Mouse (Mus musculus): ENCODE measurements around the gene Stxbp3.

The Stxbp3 gene

DNA sequence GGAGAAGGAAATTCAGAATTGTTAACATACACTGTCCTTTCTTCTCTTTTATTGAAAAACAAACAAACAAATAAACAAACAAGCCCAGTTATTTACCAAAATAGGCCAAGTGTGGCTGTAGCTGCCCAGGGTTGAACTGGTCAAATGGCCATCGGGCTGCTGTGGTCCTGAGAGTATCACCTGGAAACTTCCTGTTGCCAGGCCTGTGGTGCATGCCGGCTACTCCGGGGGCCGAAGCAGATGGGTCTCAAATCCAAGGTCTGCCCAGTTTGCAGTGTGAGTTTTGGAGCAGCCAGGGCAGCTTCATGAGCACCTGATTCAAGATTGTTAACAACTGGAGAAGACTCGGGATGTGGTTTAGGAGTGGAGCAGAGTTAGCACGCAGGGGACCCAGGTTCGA, 74.8 kb downstream of the Stxbp3 start:
- no peak for DNase-seq (ENCODE audit: low spot score in 2 of 2)

DNA sequence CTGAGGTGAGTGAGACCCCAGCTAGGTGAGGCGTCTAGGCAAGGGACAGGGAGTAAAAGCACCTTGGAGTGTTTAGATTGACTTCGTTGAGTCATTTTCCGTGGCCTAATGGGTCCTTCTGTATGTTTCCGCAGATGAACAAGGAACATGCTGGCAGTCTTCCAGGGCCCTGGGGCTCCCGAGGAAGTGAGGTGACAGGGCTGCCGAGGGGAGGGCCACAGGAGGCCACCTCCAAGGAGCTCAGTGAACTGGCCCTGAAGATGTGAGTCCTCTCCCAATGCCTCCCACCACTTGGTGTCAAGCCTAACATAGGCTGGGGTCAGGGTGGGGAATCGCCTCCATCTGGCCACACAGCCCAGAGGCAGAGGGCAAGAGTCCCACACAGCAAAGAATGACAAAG, 75.3 kb downstream of the Stxbp3 start:
- DNase-seq (ENCODE audit: low spot score in 2 of 2) = no peak

DNA sequence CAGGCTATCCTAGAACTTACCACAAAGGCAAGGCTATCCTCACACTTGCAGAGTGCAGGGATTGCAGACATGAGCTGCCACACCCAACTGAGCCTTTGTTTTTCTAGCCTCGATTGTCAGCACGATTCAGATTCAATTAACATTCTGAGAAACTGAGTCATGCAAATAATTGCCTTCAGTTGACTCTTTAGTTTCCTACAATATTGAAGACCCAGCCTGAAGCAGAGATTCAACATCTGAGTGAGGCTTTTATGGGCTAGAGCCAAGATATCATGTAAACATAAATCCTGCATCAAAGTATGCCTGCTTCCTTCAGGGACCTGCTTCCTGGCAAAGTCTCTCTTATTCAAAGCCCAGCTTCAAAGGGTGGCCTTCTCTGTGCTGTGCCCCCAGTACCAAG, 76.6 kb downstream of the Stxbp3 start:
- DNase-seq (ENCODE audit: low spot score in 2 of 2) = no peak

DNA sequence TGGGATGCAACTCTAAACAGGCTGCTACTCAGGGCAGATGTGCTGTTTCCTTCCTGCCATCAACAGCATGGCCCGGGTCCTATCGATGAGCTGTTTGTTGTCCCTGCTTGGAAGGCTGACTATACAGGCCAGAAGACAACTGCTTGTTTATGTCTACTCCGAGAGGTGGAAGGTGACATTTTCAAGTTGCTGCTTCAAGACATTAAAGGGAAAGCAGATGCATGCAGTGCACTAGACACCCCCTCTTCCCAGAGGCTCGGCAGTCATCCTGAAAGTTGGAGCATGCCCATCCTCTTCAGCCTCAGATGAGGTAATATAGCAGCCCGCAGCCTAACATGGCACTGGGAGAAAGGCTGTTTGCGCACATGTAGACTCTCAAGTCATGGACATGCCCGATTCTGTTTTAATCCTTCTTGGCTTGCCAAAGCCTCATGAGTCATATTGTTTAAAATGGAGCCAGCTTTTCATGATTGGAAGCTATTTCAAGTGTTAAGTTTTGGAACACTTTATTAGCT, 77.7 kb downstream of the Stxbp3 start:
- no peak for DNase-seq (ENCODE audit: low spot score in 2 of 2)

DNA sequence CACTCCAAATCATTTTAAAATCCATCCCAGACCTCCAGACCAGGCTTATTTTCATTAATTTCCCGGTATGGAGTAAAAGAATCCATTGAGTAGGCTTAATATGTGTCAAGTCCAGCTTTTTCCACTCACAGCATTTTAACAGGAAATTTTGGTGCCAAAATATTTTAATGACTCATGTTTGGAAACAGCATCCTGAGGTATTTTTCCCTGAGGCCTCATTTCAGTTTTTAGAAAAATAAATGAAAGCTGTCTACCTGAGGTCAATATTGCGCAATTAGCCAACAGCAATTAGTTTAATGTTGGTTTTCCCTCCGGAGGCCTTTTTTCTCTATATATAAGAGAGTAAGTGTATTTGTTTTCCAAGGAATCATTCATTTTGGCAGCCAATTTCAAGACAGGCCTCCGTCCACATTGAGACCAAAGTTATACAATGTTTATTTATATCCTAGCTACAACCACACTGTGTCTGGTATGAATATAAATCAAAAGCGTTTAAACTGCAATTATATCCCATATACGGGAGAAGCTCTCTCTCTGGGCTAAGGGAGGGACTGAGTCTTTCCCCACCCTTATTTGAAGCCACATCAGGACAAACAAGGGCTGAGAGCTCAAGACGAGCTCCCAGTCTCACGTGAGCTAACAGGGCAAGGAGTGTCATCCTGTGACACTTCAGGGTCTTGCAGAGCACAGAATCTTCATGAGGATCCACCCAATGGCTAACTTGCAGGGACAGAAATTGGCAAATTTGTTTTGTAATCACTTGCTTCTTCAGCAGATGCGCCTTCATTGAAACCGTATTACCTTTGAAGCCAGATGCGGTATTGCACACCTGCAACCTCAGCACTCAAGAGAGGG, 80.5 kb downstream of the Stxbp3 start:
- DNase-seq (ENCODE audit: low spot score in 2 of 2) = no peak

DNA sequence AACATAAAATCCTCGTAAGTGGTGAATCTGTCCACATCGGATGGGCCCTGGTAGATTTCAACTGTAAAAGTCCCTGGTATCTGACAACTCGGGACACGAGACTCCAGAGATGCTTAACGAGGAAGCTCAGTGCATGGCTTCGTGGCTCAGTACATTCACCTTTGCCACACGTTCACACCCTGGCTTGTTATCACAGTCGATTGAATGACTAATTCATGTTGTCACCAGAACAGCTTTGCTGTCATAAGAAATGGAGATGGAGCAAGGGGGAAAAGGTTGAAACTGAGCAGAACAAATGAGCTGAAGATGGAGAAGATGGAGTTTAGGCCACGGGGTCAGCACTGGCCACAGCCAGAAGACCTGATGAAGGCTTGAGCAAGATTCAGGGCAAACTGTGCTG, 82.8 kb downstream of the Stxbp3 start:
- no peak for DNase-seq (ENCODE audit: low spot score in 2 of 2)

DNA sequence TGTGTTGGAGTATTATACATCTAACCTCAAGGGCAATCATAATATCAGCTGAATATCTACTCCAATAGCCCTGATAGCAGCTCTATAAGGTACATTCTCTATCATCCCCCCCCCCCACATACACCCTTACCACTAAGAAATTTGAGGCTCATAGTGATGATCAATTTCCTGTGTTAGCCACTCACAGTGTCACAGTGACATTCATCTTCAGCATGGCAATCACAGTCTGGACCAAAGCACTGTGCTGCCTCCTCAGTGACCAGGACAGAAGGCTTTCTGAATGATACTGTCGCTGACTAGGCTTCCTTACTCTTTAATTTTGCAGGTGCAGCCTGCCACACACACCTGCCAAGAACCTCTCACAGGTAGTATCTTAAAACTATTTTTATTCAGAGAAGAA, 84.2 kb downstream of the Stxbp3 start:
- DNase-seq (ENCODE audit: low spot score in 2 of 2) = no peak

DNA sequence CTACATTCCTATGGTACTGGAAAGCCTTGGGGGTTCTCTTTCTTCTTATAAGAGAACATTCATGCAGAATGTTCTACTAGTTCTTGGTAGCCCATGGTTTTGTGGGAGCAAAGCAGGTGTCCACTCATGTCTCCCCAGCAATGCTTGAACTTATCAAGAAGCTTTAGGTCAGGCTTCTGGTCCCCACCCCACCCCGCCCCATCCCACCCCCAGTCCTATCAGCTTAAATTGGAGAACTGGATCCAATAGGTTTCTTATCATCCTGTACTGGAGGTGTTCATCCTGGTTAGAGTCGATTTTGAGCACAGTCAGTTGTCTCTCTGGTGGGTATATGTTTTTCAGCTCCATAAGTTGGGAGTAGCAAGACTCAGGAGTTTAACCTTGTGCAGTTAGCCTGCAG, 84.8 kb downstream of the Stxbp3 start:
- DNase-seq (ENCODE audit: low spot score in 2 of 2) = no peak

DNA sequence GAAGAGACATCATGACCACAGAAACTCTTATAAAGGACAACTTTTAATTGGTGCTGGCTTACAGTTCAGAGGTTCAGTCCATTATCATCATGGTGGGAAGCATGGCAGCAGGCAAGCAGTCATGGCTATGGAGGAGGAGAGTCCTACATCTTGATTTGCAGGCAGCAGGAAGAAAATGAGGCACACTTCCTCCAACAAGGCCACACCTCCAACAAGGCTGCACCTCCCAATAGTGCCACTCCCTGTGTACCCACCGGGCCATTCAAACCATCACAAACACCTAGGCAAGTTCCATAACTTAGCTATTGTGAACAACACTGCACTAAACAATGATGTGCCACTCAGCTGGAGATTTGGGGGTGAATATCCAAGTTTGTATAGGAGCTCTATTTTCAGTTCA, 85.8 kb downstream of the Stxbp3 start:
- DNase-seq (ENCODE audit: low spot score in 2 of 2) = no peak

DNA sequence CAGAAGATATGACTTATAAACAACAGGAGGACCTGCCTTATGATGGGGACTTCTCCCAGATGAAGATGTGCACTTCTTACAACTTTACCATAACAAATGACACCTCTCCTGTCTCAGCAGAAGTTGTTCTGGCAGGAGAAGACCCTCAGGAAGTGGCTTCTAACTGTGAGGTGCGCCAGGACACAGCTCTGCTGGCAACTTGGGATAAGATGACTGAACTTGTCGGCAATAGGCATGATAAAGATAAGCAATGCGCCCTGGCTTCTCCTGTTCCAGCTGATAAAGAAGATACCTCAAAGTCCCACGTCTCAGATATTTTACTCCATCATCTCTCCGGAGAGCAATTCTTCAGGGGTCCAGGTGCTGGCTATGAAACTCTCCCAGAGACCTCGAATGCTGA, 88.6 kb downstream of the Stxbp3 start:
- DNase-seq (ENCODE audit: low spot score in 2 of 2) = no peak

DNA sequence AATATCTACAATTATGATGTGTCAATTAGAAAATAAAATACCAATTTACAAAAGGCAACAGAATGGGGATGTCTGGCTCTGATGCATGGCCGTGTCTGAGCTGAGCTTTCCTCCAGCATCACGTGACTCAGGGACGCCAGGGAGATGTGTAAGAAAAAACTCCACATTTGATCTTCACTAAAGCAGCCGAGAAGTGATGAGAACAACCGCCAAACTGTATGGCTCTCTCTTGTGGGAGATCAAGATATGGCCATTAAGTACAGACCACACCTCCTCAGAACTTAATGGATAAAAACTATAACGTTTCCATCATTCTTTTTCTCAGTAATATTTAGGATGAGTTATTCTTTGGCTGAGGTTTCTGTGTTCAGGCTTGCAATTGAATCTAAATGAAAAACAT, 89.3 kb downstream of the Stxbp3 start:
- no peak for DNase-seq (ENCODE audit: low spot score in 2 of 2)

DNA sequence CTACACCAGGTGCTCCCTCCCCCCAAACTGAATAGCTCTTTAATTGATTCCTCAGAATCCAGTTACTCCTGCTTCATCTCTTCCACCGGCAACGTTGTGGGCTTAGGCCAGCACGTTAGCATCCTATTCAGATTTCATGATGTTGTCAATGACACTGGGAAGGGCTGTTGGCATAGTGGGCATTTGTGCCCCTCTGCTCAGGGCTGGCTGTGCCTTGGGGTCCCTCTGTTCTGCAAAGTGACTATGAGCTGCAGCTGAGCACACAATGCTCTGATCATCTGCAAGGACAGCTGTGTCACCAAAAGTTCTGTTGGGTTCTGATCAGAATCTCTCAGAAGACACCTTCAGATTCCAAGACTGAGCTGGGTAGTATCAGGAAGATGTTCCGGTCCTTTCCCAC, 96.3 kb downstream of the Stxbp3 start:
- no peak for DNase-seq (ENCODE audit: low spot score in 2 of 2)
